In the genomic region with DNA sequence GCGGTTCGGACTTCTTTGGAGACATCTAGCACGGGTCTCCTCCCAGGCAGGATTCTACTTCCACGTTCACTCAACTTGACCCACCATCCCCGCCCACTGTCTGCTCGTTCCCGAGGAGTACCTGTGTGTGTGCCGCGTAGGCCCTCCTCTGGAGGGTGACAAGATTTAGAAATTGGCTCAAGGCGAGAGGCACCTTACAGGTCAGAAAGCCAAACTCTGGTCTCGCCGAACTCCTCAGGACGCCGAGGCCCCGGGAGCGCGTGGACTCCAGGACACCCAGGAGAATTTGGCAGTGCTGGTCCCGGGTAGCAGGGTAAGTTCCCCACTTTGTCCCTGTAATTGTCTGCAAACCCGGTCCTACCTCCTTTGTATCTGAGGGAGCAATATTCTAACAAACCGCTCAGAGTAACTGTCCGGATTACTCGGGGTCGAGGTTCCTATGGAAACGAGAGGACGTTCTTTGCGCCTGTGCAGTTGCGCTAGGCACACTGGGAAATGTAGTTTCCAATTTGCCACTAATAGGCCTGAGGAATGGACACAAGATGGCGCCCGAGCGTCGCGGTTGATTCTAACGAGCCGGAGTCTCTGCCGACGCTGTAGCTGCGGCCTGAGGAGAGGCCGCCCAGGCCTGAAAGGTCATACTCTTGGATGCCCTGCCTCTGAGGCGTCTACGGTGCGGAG, we compare ENCODE assay signal across 8 mouse cellular contexts. TPM values are rescaled to one million over a fixed set of nuclear protein-coding genes. Genes with fewer than 3 reads are reported as not detected.
DNase-seq lines count a peak whose midpoint lies in the region; ATAC-seq and TF ChIP-seq lines count a peak whose summit lies in the region.

No protein-coding gene starts in this region.

- H3K27me3 ChIP-seq in heart, embryonic 10.5 days (ENCODE audit: insufficient read depth, poor library complexity, severe bottlenecking) = peaks cover 4% of the 10 kb centered on the region; the same call in 1 of the 2 replicates
- no peaks in the 10 kb centered on the region for H3K27me3 ChIP-seq in kidney, embryonic 15.5 days

- TF ChIP-seq CTCF in bone marrow macrophage, adult 2 months (IDR thresholded peaks at IDR 0.05; ENCODE audit: low read depth, low read length) = peak; percentile 41; the same call in 1 of the 2 replicates
- peak; percentile 72 for TF ChIP-seq CTCF in embryonic fibroblast, embryonic 13.5 days (IDR thresholded peaks at IDR 0.05; ENCODE audit: borderline replicate concordance, insufficient read depth, low read length)

- H3K4me1 ChIP-seq in bone marrow macrophage, adult 2 months (ENCODE audit: control insufficient read depth, insufficient read depth, low read length) = peaks cover 26% of the 10 kb centered on the region
- no peaks in the 10 kb centered on the region; the same call in 1 of the 2 replicates for H3K4me1 ChIP-seq in embryonic fibroblast, embryonic 13.5 days (ENCODE audit: control insufficient read depth, insufficient read depth, low read length)
- peaks cover 30% of the 10 kb centered on the region for H3K4me1 ChIP-seq in heart, embryonic 10.5 days
- H3K4me1 ChIP-seq in kidney, embryonic 15.5 days = peaks cover 13% of the 10 kb centered on the region

- H3K9ac ChIP-seq in kidney, embryonic 15.5 days = peak overlapping the region; percentile 53

- no peaks in the 10 kb centered on the region for H3K36me3 ChIP-seq in heart, embryonic 10.5 days
- H3K36me3 ChIP-seq in kidney, embryonic 15.5 days = no peaks in the 10 kb centered on the region

- WGBS in heart, embryonic 10.5 days = 1% methylated on average over 41 of the region's 41 CpGs
- WGBS in kidney, embryonic 15.5 days = under 1% methylated on average over 41 of the region's 41 CpGs

- H3K4me2 ChIP-seq in kidney, embryonic 15.5 days = peak overlapping the region; percentile 94

- peak overlapping the region; percentile 67 for H3K4me3 ChIP-seq in bone marrow macrophage, adult 2 months (ENCODE audit: insufficient read depth, low read length)
- peak overlapping the region; percentile 70 for H3K4me3 ChIP-seq in embryonic fibroblast, embryonic 13.5 days (ENCODE audit: insufficient read depth, low read length)
- peak overlapping the region; percentile 69 for H3K4me3 ChIP-seq in heart, embryonic 10.5 days
- peak overlapping the region; percentile 68 for H3K4me3 ChIP-seq in kidney, embryonic 15.5 days (replicated peaks)

- no peak for TF ChIP-seq POLR2A in bone marrow macrophage, adult 2 months (IDR thresholded peaks at IDR 0.05; ENCODE audit: borderline replicate concordance, low read depth, low read length)
- TF ChIP-seq POLR2A in embryonic fibroblast, embryonic 13.5 days (IDR thresholded peaks at IDR 0.05; ENCODE audit: low read depth, low read length) = peak; percentile 67

- no peak overlapping the region for H3K27ac ChIP-seq in bone marrow macrophage, adult 2 months (ENCODE audit: insufficient read depth, low read depth, low read length)
- H3K27ac ChIP-seq in embryonic fibroblast, embryonic 13.5 days (ENCODE audit: insufficient read depth, low read length) = no peak overlapping the region
- peak overlapping the region; percentile 81 for H3K27ac ChIP-seq in heart, embryonic 10.5 days
- H3K27ac ChIP-seq in kidney, embryonic 15.5 days = peak overlapping the region; percentile 29; the same call in 1 of the 2 replicates

- H3K9me3 ChIP-seq in heart, embryonic 10.5 days = no peaks in the 10 kb centered on the region
- H3K9me3 ChIP-seq in kidney, embryonic 15.5 days (replicated peaks) = no peaks in the 10 kb centered on the region

- DNase-seq in A20 (ENCODE audit: low read depth, low spot score) = peak; percentile 95
- DNase-seq in heart, embryonic 10.5 days (ENCODE audit: low spot score) = peak; percentile 95
- DNase-seq in liver = peak; percentile 91
- DNase-seq in spleen, postnatal 4 days (ENCODE audit: low spot score in 2 of 2) = peak; percentile 91 to 96

- ATAC-seq in kidney, embryonic 15.5 days (replicated peaks; ENCODE audit: low FRiP score) = peak; percentile 91
- peak; percentile 96 for ATAC-seq in monocyte, adult 5-6 weeks (replicated peaks; ENCODE audit: insufficient number of reproducible peaks, low FRiP score, low TSS enrichment, poor library complexity, severe bottlenecking)

RNA-seq across cellular contexts. Expression of gene Ssh3, which starts 11.6 kb away (rescaled TPM):
- 84.2 and 87.6 TPM in 2 replicates for polyA plus RNA-seq in bone marrow macrophage, adult 2 months (2012; ENCODE audit: insufficient read depth, insufficient read length, missing spikeins)
- 14.0 and 22.5 TPM in 2 replicates for polyA plus RNA-seq in embryonic fibroblast, embryonic 13.5 days (2011; ENCODE audit: insufficient read length, low read depth, missing spikeins)
- 2.9 and 3.5 TPM in 2 replicates for polyA plus RNA-seq in heart, embryonic 10.5 days (2016; fragmentation: Nextera tagmentation; extraction: Ambion mirVana)
- polyA plus RNA-seq in kidney, embryonic 15.5 days (2015; fragmentation: Nextera tagmentation; extraction: Ambion mirVana) = 15.1 and 15.9 TPM in 2 replicates
- total RNA-seq in monocyte, adult 5-6 weeks (2017) = 23.7 to 30.6 TPM (median 27.0 TPM) in 3 replicates

RNA-seq across cellular contexts. Expression of gene Ankrd13d, which starts 25.6 kb away (rescaled TPM):
- 21.8 TPM in 2 replicates for polyA plus RNA-seq in bone marrow macrophage, adult 2 months (2012; ENCODE audit: insufficient read depth, insufficient read length, missing spikeins)
- 5.7 and 7.3 TPM in 2 replicates for polyA plus RNA-seq in embryonic fibroblast, embryonic 13.5 days (2011; ENCODE audit: insufficient read length, low read depth, missing spikeins)
- 1.9 and 3.6 TPM in 2 replicates for polyA plus RNA-seq in heart, embryonic 10.5 days (2016; fragmentation: Nextera tagmentation; extraction: Ambion mirVana)
- polyA plus RNA-seq in kidney, embryonic 15.5 days (2015; fragmentation: Nextera tagmentation; extraction: Ambion mirVana) = 8.3 and 8.5 TPM in 2 replicates
- 2.4 to 21.5 TPM (median 12.0 TPM) in 3 replicates for total RNA-seq in monocyte, adult 5-6 weeks (2017)

RNA-seq across cellular contexts. Expression of gene Pold4, which starts 25.7 kb away (rescaled TPM):
- 77.5 and 93.5 TPM in 2 replicates for polyA plus RNA-seq in bone marrow macrophage, adult 2 months (2012; ENCODE audit: insufficient read depth, insufficient read length, missing spikeins)
- 55.2 and 55.8 TPM in 2 replicates for polyA plus RNA-seq in embryonic fibroblast, embryonic 13.5 days (2011; ENCODE audit: insufficient read length, low read depth, missing spikeins)
- polyA plus RNA-seq in heart, embryonic 10.5 days (2016; fragmentation: Nextera tagmentation; extraction: Ambion mirVana) = 15.5 and 18.7 TPM in 2 replicates
- polyA plus RNA-seq in kidney, embryonic 15.5 days (2015; fragmentation: Nextera tagmentation; extraction: Ambion mirVana) = 23.2 and 27.4 TPM in 2 replicates
- 94.0 to 149 TPM (median 107 TPM) in 3 replicates for total RNA-seq in monocyte, adult 5-6 weeks (2017)

RNA-seq across cellular contexts. Expression of gene AC109138.7, which starts 43.2 kb away (rescaled TPM):
- polyA plus RNA-seq in bone marrow macrophage, adult 2 months (2012; ENCODE audit: insufficient read depth, insufficient read length, missing spikeins) = not detected in 2 replicates
- not detected in 2 replicates for polyA plus RNA-seq in embryonic fibroblast, embryonic 13.5 days (2011; ENCODE audit: insufficient read length, low read depth, missing spikeins)
- not detected in 2 replicates for polyA plus RNA-seq in heart, embryonic 10.5 days (2016; fragmentation: Nextera tagmentation; extraction: Ambion mirVana)
- polyA plus RNA-seq in kidney, embryonic 15.5 days (2015; fragmentation: Nextera tagmentation; extraction: Ambion mirVana) = not detected in 2 replicates
- not detected in 3 replicates for total RNA-seq in monocyte, adult 5-6 weeks (2017)

RNA-seq across cellular contexts. Expression of gene Clcf1, which starts 43.3 kb away (rescaled TPM):
- polyA plus RNA-seq in bone marrow macrophage, adult 2 months (2012; ENCODE audit: insufficient read depth, insufficient read length, missing spikeins) = 0.40 and 0.56 TPM in 2 replicates
- polyA plus RNA-seq in embryonic fibroblast, embryonic 13.5 days (2011; ENCODE audit: insufficient read length, low read depth, missing spikeins) = 15.2 and 16.8 TPM in 2 replicates
- 2.1 and 3.4 TPM in 2 replicates for polyA plus RNA-seq in heart, embryonic 10.5 days (2016; fragmentation: Nextera tagmentation; extraction: Ambion mirVana)
- polyA plus RNA-seq in kidney, embryonic 15.5 days (2015; fragmentation: Nextera tagmentation; extraction: Ambion mirVana) = 5.1 and 6.8 TPM in 2 replicates
- 10.2 to 28.8 TPM (median 19.7 TPM) in 3 replicates for total RNA-seq in monocyte, adult 5-6 weeks (2017)

Comparison
In these comparisons a context has a peak if more than half of its experiments do, and no peak if none do; other contexts are left out.
1. H3K27ac ChIP-seq: peak in heart, embryonic 10.5 days (single experiment) and kidney, embryonic 15.5 days (single experiment); none in bone marrow macrophage, adult 2 months (single experiment) and embryonic fibroblast, embryonic 13.5 days (single experiment).
2. Peak in every context shown above with its lines, with median percentiles within 50 percentile points of each other: DNase-seq and H3K4me3 ChIP-seq.